Mouse (Mus musculus) embryonic fibroblast, embryonic 13.5 days (primary cell): Measurements from ENCODE around the gene Bid.
"Not testable (repeated sequence)": the region's sequence is repeated elsewhere in the genome, so short reads cannot be mapped to it uniquely, and the experiment has no call there.

Experiments
- CTCF ChIP-seq: IDR thresholded peaks from 2 replicates; pipeline ENCODE4 v1.5.1; 2011; ENCODE audit warnings: mild to moderate bottlenecking, control low read depth, low read length, moderate library complexity, borderline replicate concordance; ENCODE audit not compliant: insufficient read depth
- POLR2A ChIP-seq: IDR thresholded peaks from 2 replicates; pipeline ENCODE4 v1.6.1; 2011; ENCODE audit warnings: low read depth, mild to moderate bottlenecking, control low read depth, low read length, moderate library complexity

DNA sequence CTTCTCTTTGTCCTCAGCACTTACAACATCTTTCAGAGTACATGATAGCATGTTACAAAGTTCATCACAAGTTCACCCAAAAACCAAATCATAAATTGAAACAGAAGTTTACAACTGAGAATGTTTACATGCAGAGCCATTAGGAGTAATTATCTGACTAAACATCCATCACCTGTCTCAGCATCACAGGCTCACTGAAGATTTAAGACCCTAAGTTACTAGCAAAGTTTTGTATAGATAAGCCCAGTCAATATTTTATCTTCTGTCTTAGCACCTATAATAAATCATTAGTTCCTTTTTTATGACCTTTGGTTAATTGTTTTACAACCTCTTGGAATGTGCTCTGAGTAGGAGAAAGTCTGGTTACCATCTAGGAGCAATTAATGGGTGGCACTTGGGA is 65.9 kb downstream of the Bid start:
- TF ChIP-seq POLR2A, CTCF: not testable (repeated sequence)
